Mouse (Mus musculus): ENCODE measurements around the gene Mpc2.

Mpc2 gene

GRCm38 (mm10) chr1:165503307-165504024, 43.0 kb downstream of the Mpc2 start:
- no peak for DNase-seq (ENCODE audit: low read depth, low spot score)

DNA sequence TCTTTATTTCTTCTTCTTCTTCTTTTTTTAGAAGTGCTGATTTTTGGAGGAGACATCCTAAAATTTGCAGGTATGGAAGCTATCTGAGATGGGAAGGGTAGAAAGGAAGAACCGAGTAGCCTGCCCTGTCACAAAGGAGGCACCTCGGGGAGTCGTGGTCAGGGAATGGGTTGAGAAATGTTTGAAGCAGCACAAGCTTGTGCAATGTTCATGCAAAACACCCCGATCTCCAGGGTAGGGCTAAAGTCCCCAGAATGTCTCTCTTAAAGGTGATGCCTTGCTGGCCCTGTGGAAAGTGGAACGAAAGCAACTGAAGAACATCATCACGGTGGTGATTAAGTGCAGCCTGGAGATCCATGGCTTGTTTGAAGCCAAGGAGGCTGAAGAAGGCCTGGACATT, 45.9 kb downstream of the Mpc2 start:
- no peak for DNase-seq (ENCODE audit: low read depth, low spot score)

GRCm38 (mm10) chr1:165510161-165510560, 49.7 kb downstream of the Mpc2 start:
- DNase-seq (ENCODE audit: low read depth, low spot score), result no peak

DNA sequence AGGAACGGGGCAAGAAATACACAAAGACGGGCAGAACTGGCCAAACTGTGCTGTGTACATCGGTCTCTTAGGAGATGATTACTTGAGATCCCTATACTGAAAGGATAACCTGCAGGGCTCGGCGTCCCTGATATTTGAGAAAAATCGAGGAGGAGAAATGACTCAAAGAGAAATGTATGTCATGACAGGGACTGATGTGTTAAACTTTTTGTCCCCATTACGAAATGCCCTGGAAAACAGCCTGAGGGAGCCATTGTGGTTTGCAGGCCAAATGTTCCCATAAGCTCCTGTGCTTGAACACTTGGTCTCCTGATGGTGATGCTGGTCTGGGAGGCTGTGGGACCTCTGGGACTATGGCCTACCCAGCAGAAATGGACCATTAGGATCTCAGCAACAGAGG, 60.3 kb downstream of the Mpc2 start:
- DNase-seq (ENCODE audit: low read depth, low spot score), result no peak

Measured in CD4-positive helper T cell, adult 2 months (primary cell).